Mouse (Mus musculus): ENCODE data around the gene Serpinb6b.

Gene Serpinb6b

GRCm38 (mm10) chr13:32975710-32976109 lies 10.7 kb downstream of the Serpinb6b start:
- no peak for DNase-seq

- no peak for DNase-seq
Measured at GRCm38 (mm10) chr13:32982556-32983042, 17.6 kb downstream of the Serpinb6b start.

GRCm38 (mm10) chr13:32986256-32986655 lies 21.2 kb downstream of the Serpinb6b start:
- DNase-seq = no peak

GRCm38 (mm10) chr13:32993152-32993893 lies 28.3 kb downstream of the Serpinb6b start:
- no peak for DNase-seq

GRCm38 (mm10) chr13:32993894-32994242 lies 28.9 kb downstream of the Serpinb6b start:
- no peak for DNase-seq

GRCm38 (mm10) chr13:32995051-32995450 lies 30.0 kb downstream of the Serpinb6b start:
- DNase-seq = peak; percentile 31

- DNase-seq = no peak
Measured at GRCm38 (mm10) chr13:33001341-33001740, 36.3 kb downstream of the Serpinb6b start.

- no peak for DNase-seq
Measured at GRCm38 (mm10) chr13:33002950-33003349, 37.9 kb downstream of the Serpinb6b start, which contains the start of gene Serpinb9. TSS of gene Serpinb9 (plus strand) at chr13:33003250.

GRCm38 (mm10) chr13:33003523-33004413 lies 38.8 kb downstream of the Serpinb6b start:
- no peak for DNase-seq

- peak; percentile 93 for DNase-seq
Measured at GRCm38 (mm10) chr13:33004414-33005105, 39.6 kb downstream of the Serpinb6b start.

GRCm38 (mm10) chr13:33005501-33006075 lies 40.6 kb downstream of the Serpinb6b start:
- no peak for DNase-seq

GRCm38 (mm10) chr13:33006555-33006954 lies 41.5 kb downstream of the Serpinb6b start:
- no peak for DNase-seq

GRCm38 (mm10) chr13:33012395-33012794 lies 47.4 kb downstream of the Serpinb6b start:
- no peak for DNase-seq

- no peak for DNase-seq
Measured at GRCm38 (mm10) chr13:33013271-33013670, 48.3 kb downstream of the Serpinb6b start.

- DNase-seq = peak; percentile 3
Measured at GRCm38 (mm10) chr13:33022371-33022770, 57.4 kb downstream of the Serpinb6b start.

- no peak for DNase-seq
Measured at GRCm38 (mm10) chr13:33026427-33027057, 61.5 kb downstream of the Serpinb6b start.

- no peak for DNase-seq
Measured at GRCm38 (mm10) chr13:33027244-33027643, 62.2 kb downstream of the Serpinb6b start, which contains the start of gene Serpinb9b. TSS of gene Serpinb9b (plus strand) at chr13:33027416.

- no peak for DNase-seq
Measured at GRCm38 (mm10) chr13:33028146-33028545, 63.1 kb downstream of the Serpinb6b start.

GRCm38 (mm10) chr13:33028550-33028949 lies 63.5 kb downstream of the Serpinb6b start:
- DNase-seq = no peak
